Mouse (Mus musculus) MEL (cell line): ENCODE results near the gene Slc12a1. TPM values are rescaled to one million over a fixed set of nuclear protein-coding genes. Genes with fewer than 3 reads are reported as not detected.

Source experiments
- DNase-seq: peaks from one replicate; pipeline ENCODE4 v3.0.0; 2011; ENCODE audit warnings: low read depth, low spot score
- H3K27ac ChIP-seq: 2 replicates; pipeline ENCODE4 v1.5.1; 2012; ENCODE audit warnings: low read depth, mild to moderate bottlenecking, control low read depth, low read length, moderate library complexity; ENCODE audit not compliant: control insufficient read depth
- H3K27me3 ChIP-seq, 2 experiments: fragments of 150-350 bp in 1 of 2; sonication (generic) in 1 of 2; 2 replicates each; pipeline ENCODE4 v1.6.1; 2012; ENCODE audit warnings: low read length in 2 of 2, mild to moderate bottlenecking in 2 of 2, improper control_type of control experiment in 1 of 2, moderate library complexity in 1 of 2; ENCODE audit not compliant: insufficient read depth in 2 of 2, control insufficient read depth in 1 of 2
- H3K36me3 ChIP-seq, 2 experiments: 2 replicates each; pipeline ENCODE4 v1.6.1; 2012 to 2014; ENCODE audit warnings: low read length in 2 of 2, improper control_type of control experiment in 1 of 2, inconsistent platforms in 1 of 2, mild to moderate bottlenecking in 1 of 2; ENCODE audit not compliant: insufficient read depth in 2 of 2, control insufficient read depth in 1 of 2
- H3K4me1 ChIP-seq, 2 experiments: fragments of 150-350 bp in 1 of 2; sonication (generic) in 1 of 2; 2 replicates each; pipeline ENCODE4 v1.6.1; 2012; ENCODE audit warnings: low read length in 2 of 2, improper control_type of control experiment in 1 of 2, mild to moderate bottlenecking in 1 of 2; ENCODE audit not compliant: insufficient read depth in 2 of 2, control insufficient read depth in 1 of 2
- H3K4me3 ChIP-seq, 2 experiments: fragments of 150-350 bp in 1 of 2; sonication (generic) in 1 of 2; 2 replicates each; pipeline ENCODE4 v1.5.1; 2012; ENCODE audit warnings: low read depth in 2 of 2, low read length in 2 of 2, mild to moderate bottlenecking in 2 of 2, moderate library complexity in 2 of 2, control low read depth in 1 of 2, improper control_type of control experiment in 1 of 2; ENCODE audit not compliant: control insufficient read depth in 1 of 2, insufficient read depth in 1 of 2
- H3K79me2 ChIP-seq: 2 replicates; pipeline ENCODE4 v1.6.1; 2012; ENCODE audit warnings: mild to moderate bottlenecking, low read length, moderate library complexity; ENCODE audit not compliant: control insufficient read depth, poor library complexity, insufficient read depth
- H3K9ac ChIP-seq: 2 replicates; pipeline ENCODE4 v1.6.1; 2012; ENCODE audit warnings: low read depth, mild to moderate bottlenecking, control low read depth, low read length, moderate library complexity; ENCODE audit not compliant: control insufficient read depth, poor library complexity, severe bottlenecking
- H3K9me3 ChIP-seq: fragments of 150-350 bp; sonication (generic); replicated peaks from 2 replicates; pipeline ENCODE4 v1.6.1; 2012; ENCODE audit warnings: mild to moderate bottlenecking, low read length, improper control_type of control experiment, moderate library complexity; ENCODE audit not compliant: insufficient read depth
- BHLHE40 ChIP-seq: IDR thresholded peaks from 2 replicates; pipeline ENCODE4 v1.6.1; 2012; ENCODE audit warnings: low read depth, mild to moderate bottlenecking, inconsistent platforms, low read length, improper control_type of control experiment, borderline replicate concordance
- ELF1 ChIP-seq: IDR thresholded peaks from 2 replicates; pipeline ENCODE4 v1.6.1; 2014; ENCODE audit warnings: low read depth, mild to moderate bottlenecking, inconsistent platforms, low read length, improper control_type of control experiment, moderate library complexity
- EP300 ChIP-seq, 2 experiments: IDR thresholded peaks; 2 replicates each; pipeline ENCODE4 v1.6.1; 2011; ENCODE audit warnings: improper control_type of control experiment in 2 of 2, low read length in 2 of 2, low read depth in 1 of 2, mild to moderate bottlenecking in 1 of 2
- GATA1 ChIP-seq: IDR thresholded peaks from 2 replicates; pipeline ENCODE4 v1.6.1; 2011; ENCODE audit warnings: low read depth, low read length, improper control_type of control experiment
- JUND ChIP-seq: IDR thresholded peaks from 2 replicates; pipeline ENCODE4 v1.6.1; 2011; ENCODE audit warnings: low read depth, mild to moderate bottlenecking, improper control_type of control experiment, low read length
- MAFK ChIP-seq: IDR thresholded peaks from 2 replicates; pipeline ENCODE4 v1.6.1; 2011; ENCODE audit warnings: low read depth, mild to moderate bottlenecking, low read length, improper control_type of control experiment, borderline replicate concordance
- MEF2A ChIP-seq: IDR thresholded peaks from 2 replicates; pipeline ENCODE4 v1.6.1; 2014; ENCODE audit warnings: low read depth, mild to moderate bottlenecking, inconsistent platforms, low read length, improper control_type of control experiment; ENCODE audit not compliant: poor library complexity, insufficient replicate concordance, severe bottlenecking; ENCODE audit errors: extremely low read depth
- MXI1 ChIP-seq: IDR thresholded peaks from 2 replicates; pipeline ENCODE4 v1.6.1; 2011; ENCODE audit warnings: mild to moderate bottlenecking, low read depth, low read length, improper control_type of control experiment
- MYB ChIP-seq: IDR thresholded peaks from 2 replicates; pipeline ENCODE4 v1.6.1; 2011; ENCODE audit warnings: mild to moderate bottlenecking, low read depth, low read length, improper control_type of control experiment
- POLR2AphosphoS2 ChIP-seq: IDR thresholded peaks from 2 replicates; pipeline ENCODE4 v1.6.1; 2011; ENCODE audit warnings: low read length, improper control_type of control experiment
- POLR2AphosphoS5 ChIP-seq: IDR thresholded peaks from 2 replicates; pipeline ENCODE4 v1.6.1; 2012; ENCODE audit warnings: low read depth, borderline replicate concordance, mild to moderate bottlenecking, inconsistent platforms, low read length, moderate library complexity, mixed read lengths
- RCOR1 ChIP-seq: IDR thresholded peaks from 2 replicates; pipeline ENCODE4 v1.6.1; 2012; ENCODE audit warnings: low read depth, mild to moderate bottlenecking, inconsistent platforms, low read length, improper control_type of control experiment
- SIN3A ChIP-seq: IDR thresholded peaks from 2 replicates; pipeline ENCODE4 v1.6.1; 2012; ENCODE audit warnings: low read length, improper control_type of control experiment, inconsistent platforms
- SMC3 ChIP-seq: IDR thresholded peaks from 2 replicates; pipeline ENCODE4 v1.6.1; 2011; ENCODE audit warnings: low read depth, low read length, improper control_type of control experiment
- TAL1 ChIP-seq: IDR thresholded peaks from 2 replicates; pipeline ENCODE4 v1.6.1; 2012; ENCODE audit warnings: mild to moderate bottlenecking, inconsistent platforms, low read length, moderate library complexity, mixed read lengths
- UBTF ChIP-seq: IDR thresholded peaks from 2 replicates; pipeline ENCODE4 v1.6.1; 2012; ENCODE audit warnings: low read depth, mild to moderate bottlenecking, inconsistent platforms, low read length, improper control_type of control experiment, moderate library complexity, borderline replicate concordance; ENCODE audit not compliant: insufficient read depth
- USF2 ChIP-seq, 2 experiments: IDR thresholded peaks; 2 replicates each; pipeline ENCODE4 v1.6.1; 2011 to 2012; ENCODE audit warnings: improper control_type of control experiment in 2 of 2, low read length in 2 of 2, borderline replicate concordance in 1 of 2, inconsistent platforms in 1 of 2, low read depth in 1 of 2, mild to moderate bottlenecking in 1 of 2; ENCODE audit not compliant: insufficient read depth in 1 of 2
- polyA plus RNA-seq, 2 experiments: library from polyadenylated mRNA; stranded (reverse) in 1 of 2; unstranded in 1 of 2; fragments of >175 nt in 1 of 2; fragments of >200 nt in 1 of 2; gene quantifications; 2 replicates each; pipeline versions ENCODE4 v1.2.1 to v1.2.4; 2012; ENCODE audit warnings: low replicate concordance in 2 of 2, low read depth in 1 of 2; ENCODE audit not compliant: insufficient read length in 2 of 2, insufficient read depth in 1 of 2, missing spikeins in 1 of 2
- total RNA-seq: library from RNA; depleted of rRNA; stranded (reverse); fragments of 300-350 nt; gene quantifications from 2 replicates; pipeline ENCODE4 v1.2.3, GENCODE M21; 2012

The Slc12a1 gene
- total and polyA plus RNA-seq, 3 experiments, result not detected

- Histone ChIP-seq H3K27me3 (no peaks in the 10 kb centered on the region), H3K36me3 (no peaks in the 10 kb centered on the region), H3K4me3 (no peak overlapping the region), H3K9me3 (no peaks in the 10 kb centered on the region), H3K4me1 (no peaks in the 10 kb centered on the region; a peak in 1 of 4 replicates), H3K79me2 (no peaks in the 10 kb centered on the region), H3K27ac (no peak overlapping the region), H3K9ac (no peak overlapping the region)
- DNase-seq, result no peak
- TF ChIP-seq MXI1, result no peak
- TF ChIP-seq MAFK, result no peak
- TF ChIP-seq USF2 (IDR thresholded peaks at IDR 0.05; ENCODE audit: borderline replicate concordance in 1 of 2, insufficient read depth in 1 of 2, low read depth in 1 of 2, low read length in 2 of 2), result no peak
- no peak for TF ChIP-seq SIN3A
- TF ChIP-seq TAL1, result no peak
- TF ChIP-seq POLR2AphosphoS2, result no peak
- no peak for TF ChIP-seq POLR2AphosphoS5
- TF ChIP-seq ELF1, result no peak
- TF ChIP-seq RCOR1, result no peak
- no peak for TF ChIP-seq BHLHE40
- TF ChIP-seq MYB, result no peak
- TF ChIP-seq EP300 (IDR thresholded peaks at IDR 0.05; ENCODE audit: low read depth in 1 of 2, low read length in 2 of 2), result no peak
- no peak for TF ChIP-seq UBTF
- no peak for TF ChIP-seq MEF2A
Measured at GRCm38 (mm10) chr2:125263753-125264152, 111.4 kb downstream of the Slc12a1 start.

- H3K27me3 ChIP-seq, result no peaks in the 10 kb centered on the region
- no peak overlapping the region for H3K27ac ChIP-seq
- H3K36me3 ChIP-seq, result no peaks in the 10 kb centered on the region
- TF ChIP-seq SMC3 (no peak), MYB (no peak), POLR2AphosphoS5 (no peak), ELF1 (no peak), GATA1 (no peak), JUND (no peak), TAL1 (no peak)
- H3K9ac ChIP-seq, result no peak overlapping the region
- DNase-seq, result no peak
- no peaks in the 10 kb centered on the region for H3K4me1 ChIP-seq
- H3K79me2 ChIP-seq, result no peaks in the 10 kb centered on the region
- H3K9me3 ChIP-seq, result no peaks in the 10 kb centered on the region
- no peak overlapping the region for H3K4me3 ChIP-seq
Measured at GRCm38 (mm10) chr2:125268876-125269275, 116.6 kb downstream of the Slc12a1 start.
